Mouse (Mus musculus): ENCODE measurements around the gene Vps35l. TPM values are rescaled to one million over a fixed set of nuclear protein-coding genes. Genes with fewer than 3 reads are reported as not detected.

Vps35l gene
- polyA plus RNA-seq, 1 experiment from 2014 or later = 68.3 TPM

GRCm38 (mm10) chr7:118744766-118745165, 4.7 kb downstream of the Vps35l start:
- no peak overlapping the region for H3K9ac ChIP-seq (replicated peaks; ENCODE audit: low read depth, low read length)
- H3K27me3 ChIP-seq (ENCODE audit: control insufficient read depth, insufficient read depth, low read length) = no peaks in the 10 kb centered on the region
- ATAC-seq (ENCODE audit: insufficient number of reproducible peaks, insufficient read depth, low FRiP score, low read depth) = no peak
- no peak overlapping the region for H3K4me2 ChIP-seq (replicated peaks; ENCODE audit: low read depth, low read length)
- H3K4me1 ChIP-seq (ENCODE audit: control insufficient read depth, insufficient read depth, low read length) = no peaks in the 10 kb centered on the region
- 94% methylated on average over 5 of the region's 5 CpGs for WGBS
- H3K4me3 ChIP-seq (ENCODE audit: low read depth, low read length) = no peak overlapping the region
- H3K36me3 ChIP-seq (ENCODE audit: control insufficient read depth, insufficient read depth, low read length) = peaks cover 23% of the 10 kb centered on the region
- H3K9me3 ChIP-seq (ENCODE audit: control insufficient read depth, low read depth, low read length) = no peaks in the 10 kb centered on the region
- no peak overlapping the region for H3K27ac ChIP-seq (ENCODE audit: low read length)

DNA sequence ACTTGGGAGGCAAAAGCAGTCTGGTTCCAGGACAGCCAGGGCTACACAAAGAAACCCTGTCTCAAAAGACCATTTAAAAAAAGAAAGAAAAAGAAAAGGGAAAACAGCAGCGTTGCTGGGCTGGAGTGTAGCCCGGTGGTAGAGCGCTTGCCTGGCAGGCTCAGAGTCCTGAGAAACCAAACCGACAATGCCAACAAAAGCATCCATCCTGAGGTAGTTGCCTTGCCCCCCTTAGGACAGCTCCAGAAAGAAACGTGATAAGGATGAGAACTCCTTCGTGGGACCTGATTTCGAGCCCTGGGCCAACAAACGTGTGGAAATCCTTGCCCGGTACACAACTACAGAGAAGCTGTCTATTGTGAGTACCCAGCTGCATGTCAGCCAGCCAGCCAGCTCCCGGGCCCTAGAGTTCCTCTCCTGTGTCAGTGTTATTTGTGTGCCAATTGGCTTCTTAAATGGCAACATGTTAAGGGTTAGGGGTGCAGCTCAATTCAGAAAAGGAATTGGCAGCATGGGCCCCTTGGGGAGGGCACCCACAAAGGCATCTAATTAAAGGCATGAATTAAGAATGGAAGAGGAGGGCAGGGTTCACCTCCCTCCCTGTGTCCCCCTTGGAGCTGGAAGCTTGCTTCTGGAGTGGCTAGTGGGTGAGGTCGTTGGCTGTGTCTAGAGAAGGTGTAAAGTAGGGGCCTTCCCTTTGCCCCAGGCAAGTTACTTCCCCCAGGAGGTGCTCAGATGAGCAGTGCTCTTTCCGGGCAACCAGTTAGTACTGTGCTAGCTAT, 8.1 kb downstream of the Vps35l start:
- Histone ChIP-seq H3K36me3 (ENCODE audit: control insufficient read depth, insufficient read depth, low read length) (peaks cover 40% of the 10 kb centered on the region), H3K4me3 (ENCODE audit: low read depth, low read length) (no peak overlapping the region), H3K4me1 (ENCODE audit: control insufficient read depth, insufficient read depth, low read length) (no peaks in the 10 kb centered on the region)

DNA sequence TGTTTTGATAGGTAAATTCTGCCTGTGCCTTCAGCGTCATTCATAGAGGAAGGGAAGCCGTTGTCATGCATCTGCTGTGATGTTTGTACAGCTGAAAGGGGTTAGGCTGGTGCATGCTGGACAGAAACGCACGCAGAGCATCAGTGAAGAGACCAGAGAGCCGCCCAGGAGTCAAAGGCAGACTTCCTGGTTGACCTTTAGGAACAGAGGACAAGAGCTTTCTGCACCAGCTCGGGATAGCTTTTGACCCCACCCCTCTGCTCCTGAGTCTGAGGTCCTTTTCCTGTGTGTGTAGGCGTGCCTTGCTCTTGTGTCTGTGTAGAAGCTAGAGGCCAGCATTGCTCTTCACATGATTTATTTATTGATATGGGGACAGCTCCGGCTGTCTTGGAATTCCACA, 9.7 kb downstream of the Vps35l start:
- Histone ChIP-seq H3K9me3 (ENCODE audit: control insufficient read depth, low read depth, low read length) (no peaks in the 10 kb centered on the region), H3K27me3 (ENCODE audit: control insufficient read depth, insufficient read depth, low read length) (no peaks in the 10 kb centered on the region), H3K27ac (ENCODE audit: low read length) (no peak overlapping the region), H3K4me2 (replicated peaks; ENCODE audit: low read depth, low read length) (no peak overlapping the region), H3K36me3 (ENCODE audit: control insufficient read depth, insufficient read depth, low read length) (peaks cover 41% of the 10 kb centered on the region), H3K4me3 (ENCODE audit: low read depth, low read length) (no peak overlapping the region), H3K4me1 (ENCODE audit: control insufficient read depth, insufficient read depth, low read length) (no peaks in the 10 kb centered on the region), H3K9ac (replicated peaks; ENCODE audit: low read depth, low read length) (no peak overlapping the region)
- ATAC-seq (ENCODE audit: insufficient number of reproducible peaks, insufficient read depth, low FRiP score, low read depth) = no peak
- WGBS = 82% methylated on average over 8 of the region's 8 CpGs

More for the DNA sequence above, 8.1 kb downstream of the Vps35l start:
- 90% methylated on average over 12 of the region's 12 CpGs for WGBS
- H3K4me2 ChIP-seq (replicated peaks; ENCODE audit: low read depth, low read length) = no peak overlapping the region
- no peaks in the 10 kb centered on the region for H3K27me3 ChIP-seq (ENCODE audit: control insufficient read depth, insufficient read depth, low read length)
- no peaks in the 10 kb centered on the region for H3K9me3 ChIP-seq (ENCODE audit: control insufficient read depth, low read depth, low read length)
- H3K9ac ChIP-seq (replicated peaks; ENCODE audit: low read depth, low read length) = no peak overlapping the region
- no peak for ATAC-seq (ENCODE audit: insufficient number of reproducible peaks, insufficient read depth, low FRiP score, low read depth)
- no peak overlapping the region for H3K27ac ChIP-seq (ENCODE audit: low read length)

GRCm38 (mm10) chr7:118751625-118752024, 11.6 kb downstream of the Vps35l start:
- Histone ChIP-seq H3K36me3 (ENCODE audit: control insufficient read depth, insufficient read depth, low read length) (peaks cover 47% of the 10 kb centered on the region), H3K27me3 (ENCODE audit: control insufficient read depth, insufficient read depth, low read length) (no peaks in the 10 kb centered on the region), H3K4me3 (ENCODE audit: low read depth, low read length) (no peak overlapping the region), H3K27ac (ENCODE audit: low read length) (no peak overlapping the region), H3K4me2 (replicated peaks; ENCODE audit: low read depth, low read length) (no peak overlapping the region), H3K4me1 (ENCODE audit: control insufficient read depth, insufficient read depth, low read length) (no peaks in the 10 kb centered on the region), H3K9me3 (ENCODE audit: control insufficient read depth, low read depth, low read length) (no peaks in the 10 kb centered on the region), H3K9ac (replicated peaks; ENCODE audit: low read depth, low read length) (no peak overlapping the region)
- no peak for ATAC-seq (ENCODE audit: insufficient number of reproducible peaks, insufficient read depth, low FRiP score, low read depth)
- WGBS = 85% methylated on average over 7 of the region's 7 CpGs

DNA sequence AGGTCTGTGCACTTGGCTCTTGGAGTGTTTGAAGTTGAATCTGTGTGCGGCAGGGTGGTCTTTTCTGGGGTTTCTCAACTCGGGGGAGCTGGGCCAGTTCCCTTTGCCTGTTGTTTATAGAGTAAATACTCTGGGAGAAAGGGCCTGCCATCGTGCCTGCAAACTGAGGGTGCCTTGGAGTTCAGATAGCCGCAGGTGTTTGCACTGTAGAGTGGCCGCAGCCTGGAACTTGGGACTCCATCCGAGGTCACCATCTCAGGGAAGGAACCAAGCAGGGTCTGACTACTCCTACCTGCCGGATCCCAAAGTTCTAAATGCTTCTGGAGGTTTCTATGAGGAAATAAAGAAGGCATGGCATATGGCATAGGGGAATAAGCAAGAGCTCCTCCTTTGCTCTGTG, 15.7 kb downstream of the Vps35l start:
- Histone ChIP-seq H3K27me3 (ENCODE audit: control insufficient read depth, insufficient read depth, low read length) (no peaks in the 10 kb centered on the region), H3K4me3 (ENCODE audit: low read depth, low read length) (no peak overlapping the region), H3K9ac (replicated peaks; ENCODE audit: low read depth, low read length) (no peak overlapping the region), H3K4me1 (ENCODE audit: control insufficient read depth, insufficient read depth, low read length) (no peaks in the 10 kb centered on the region), H3K27ac (ENCODE audit: low read length) (no peak overlapping the region), H3K9me3 (ENCODE audit: control insufficient read depth, low read depth, low read length) (no peaks in the 10 kb centered on the region), H3K36me3 (ENCODE audit: control insufficient read depth, insufficient read depth, low read length) (peaks cover 22% of the 10 kb centered on the region), H3K4me2 (replicated peaks; ENCODE audit: low read depth, low read length) (no peak overlapping the region)
- WGBS = 71% methylated on average over 7 of the region's 7 CpGs
- ATAC-seq (ENCODE audit: insufficient number of reproducible peaks, insufficient read depth, low FRiP score, low read depth) = no peak

DNA sequence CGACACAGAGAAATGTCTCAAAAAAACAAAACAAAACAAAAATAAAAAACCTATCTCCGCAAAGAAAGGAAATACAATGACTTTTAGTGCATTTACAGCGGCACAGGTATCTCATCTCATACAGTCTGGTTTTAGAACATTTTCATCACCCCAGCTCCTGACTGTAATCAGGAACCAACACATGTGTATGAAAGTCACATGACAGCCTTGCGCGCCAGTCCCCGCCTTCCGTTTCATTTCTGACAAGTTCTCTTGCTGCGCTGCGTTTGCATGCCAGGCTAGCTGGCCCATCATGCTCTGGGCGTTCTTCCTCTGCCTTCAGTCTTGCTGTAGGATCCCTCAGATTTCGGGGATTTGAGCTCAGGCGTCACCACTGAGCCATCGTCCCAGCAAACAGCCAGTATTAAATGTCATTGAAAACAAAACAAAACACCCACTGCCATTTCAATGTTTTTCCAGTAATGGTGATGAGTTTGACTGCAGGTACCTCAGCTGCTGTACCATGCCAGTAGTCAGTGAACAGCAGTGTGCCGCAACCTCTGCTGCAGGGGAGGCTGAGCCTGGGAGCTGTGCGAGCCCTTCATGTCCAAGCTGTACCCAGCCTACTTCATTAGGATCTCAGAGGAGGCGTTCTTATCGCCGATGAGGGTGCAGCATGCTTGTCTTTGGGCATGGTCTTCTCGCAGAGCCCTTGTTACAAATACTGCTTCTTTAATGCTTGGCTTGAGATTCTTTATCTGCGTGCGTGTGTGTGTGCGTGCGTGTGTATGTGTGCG, 16.7 kb downstream of the Vps35l start:
- H3K36me3 ChIP-seq (ENCODE audit: control insufficient read depth, insufficient read depth, low read length) = peaks cover 23% of the 10 kb centered on the region
- no peak overlapping the region for H3K27ac ChIP-seq (ENCODE audit: low read length)
- no peak overlapping the region for H3K4me3 ChIP-seq (ENCODE audit: low read depth, low read length)
- H3K4me2 ChIP-seq (replicated peaks; ENCODE audit: low read depth, low read length) = no peak overlapping the region
- H3K27me3 ChIP-seq (ENCODE audit: control insufficient read depth, insufficient read depth, low read length) = no peaks in the 10 kb centered on the region
- H3K9me3 ChIP-seq (ENCODE audit: control insufficient read depth, low read depth, low read length) = no peaks in the 10 kb centered on the region
- ATAC-seq (ENCODE audit: insufficient number of reproducible peaks, insufficient read depth, low FRiP score, low read depth) = no peak
- 93% methylated on average over 24 of the region's 24 CpGs for WGBS
- H3K9ac ChIP-seq (replicated peaks; ENCODE audit: low read depth, low read length) = no peak overlapping the region
- H3K4me1 ChIP-seq (ENCODE audit: control insufficient read depth, insufficient read depth, low read length) = no peaks in the 10 kb centered on the region

DNA sequence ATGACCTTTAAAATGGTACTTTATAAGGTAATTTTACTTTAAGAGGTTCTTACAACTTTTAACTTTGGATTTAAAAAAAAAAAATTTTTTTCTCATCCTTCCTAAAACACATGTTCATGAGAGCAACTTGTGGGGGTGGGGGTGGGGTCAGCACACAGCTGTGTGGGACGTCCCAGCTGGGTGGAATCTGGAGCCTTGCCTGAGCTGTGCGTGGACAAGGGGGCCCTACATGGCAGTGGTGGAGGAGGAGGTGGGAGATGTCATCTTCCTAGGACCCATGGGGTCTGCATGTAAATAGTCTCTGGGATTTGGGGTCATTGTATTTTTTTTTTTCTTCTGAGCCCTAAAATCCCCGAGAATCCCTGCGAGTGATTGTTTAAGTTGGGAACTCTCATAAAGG, 18.3 kb downstream of the Vps35l start:
- no peaks in the 10 kb centered on the region for H3K4me1 ChIP-seq (ENCODE audit: control insufficient read depth, insufficient read depth, low read length)
- no peak overlapping the region for H3K27ac ChIP-seq (ENCODE audit: low read length)
- no peak overlapping the region for H3K4me2 ChIP-seq (replicated peaks; ENCODE audit: low read depth, low read length)
- no peaks in the 10 kb centered on the region for H3K27me3 ChIP-seq (ENCODE audit: control insufficient read depth, insufficient read depth, low read length)
- no peaks in the 10 kb centered on the region for H3K9me3 ChIP-seq (ENCODE audit: control insufficient read depth, low read depth, low read length)
- WGBS = 57% methylated on average over 4 of the region's 4 CpGs
- peaks cover 19% of the 10 kb centered on the region for H3K36me3 ChIP-seq (ENCODE audit: control insufficient read depth, insufficient read depth, low read length)
- ATAC-seq (ENCODE audit: insufficient number of reproducible peaks, insufficient read depth, low FRiP score, low read depth) = 0 out of 2 replicates have a peak, but pooled peaks have one; percentile 39
- H3K9ac ChIP-seq (replicated peaks; ENCODE audit: low read depth, low read length) = no peak overlapping the region
- H3K4me3 ChIP-seq (ENCODE audit: low read depth, low read length) = no peak overlapping the region

DNA sequence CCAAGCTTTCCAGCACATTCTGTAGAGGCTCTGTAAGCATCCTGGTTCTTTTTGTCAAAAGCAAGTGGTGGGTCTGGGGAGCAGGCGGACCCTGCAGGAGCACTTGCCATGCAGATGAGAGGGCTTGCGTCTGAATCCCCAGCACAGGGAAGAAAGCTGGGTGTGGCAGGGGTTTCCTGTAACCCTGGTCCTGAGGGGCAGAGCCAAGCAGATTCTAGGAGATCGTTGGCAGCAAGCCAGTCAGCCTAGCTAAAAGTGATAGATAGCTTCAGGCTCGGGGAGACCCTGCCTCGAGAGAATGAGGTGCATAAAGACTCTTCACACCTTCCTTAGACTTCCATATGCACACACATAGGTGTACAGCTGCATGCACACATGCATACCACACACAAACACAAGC, 19.3 kb downstream of the Vps35l start:
- H3K4me2 ChIP-seq (replicated peaks; ENCODE audit: low read depth, low read length) = no peak overlapping the region
- H3K36me3 ChIP-seq (ENCODE audit: control insufficient read depth, insufficient read depth, low read length) = peaks cover 19% of the 10 kb centered on the region
- H3K9ac ChIP-seq (replicated peaks; ENCODE audit: low read depth, low read length) = no peak overlapping the region
- no peaks in the 10 kb centered on the region for H3K27me3 ChIP-seq (ENCODE audit: control insufficient read depth, insufficient read depth, low read length)
- no peaks in the 10 kb centered on the region for H3K9me3 ChIP-seq (ENCODE audit: control insufficient read depth, low read depth, low read length)
- no peak overlapping the region for H3K27ac ChIP-seq (ENCODE audit: low read length)
- no peak overlapping the region for H3K4me3 ChIP-seq (ENCODE audit: low read depth, low read length)
- H3K4me1 ChIP-seq (ENCODE audit: control insufficient read depth, insufficient read depth, low read length) = no peaks in the 10 kb centered on the region
- 40% methylated on average over 5 of the region's 5 CpGs for WGBS
- ATAC-seq (ENCODE audit: insufficient number of reproducible peaks, insufficient read depth, low FRiP score, low read depth) = no peak
